Mouse (Mus musculus): ENCODE results near the gene Phkg1. TPM values are rescaled to one million over a fixed set of nuclear protein-coding genes. Genes with fewer than 3 reads are reported as not detected.
A peak's percentile ranks its signal among the peaks of the same experiment; 100 is the strongest.
"Not testable (repeated sequence)": the region's sequence is repeated elsewhere in the genome, so short reads cannot be mapped to it uniquely, and the experiment has no call there.

Phkg1 gene
- polyA plus RNA-seq, 1 experiment from 2014 or later, result 1.00 TPM

- 79% methylated on average over 24 of the region's 24 CpGs for WGBS
- H3K9me3 ChIP-seq (ENCODE audit: control insufficient read depth, low read length), result no peaks in the 10 kb centered on the region
- no peak overlapping the region for H3K9ac ChIP-seq (ENCODE audit: low read length)
- H3K4me3 ChIP-seq (ENCODE audit: control insufficient read depth in 1 of 2, insufficient read depth in 1 of 2, low read depth in 1 of 2, low read length in 2 of 2), result no peak overlapping the region
- H3K4me2 ChIP-seq (ENCODE audit: low read length), result no peak overlapping the region
- H3K36me3 ChIP-seq (ENCODE audit: control insufficient read depth, insufficient read depth, low read length), result no peaks in the 10 kb centered on the region
- no peaks in the 10 kb centered on the region for H3K4me1 ChIP-seq (ENCODE audit: control insufficient read depth in 2 of 2, insufficient read depth in 2 of 2, low read length in 2 of 2)
- H3K27me3 ChIP-seq (ENCODE audit: control insufficient read depth, insufficient read depth, low read length), result no peaks in the 10 kb centered on the region
- H3K27ac ChIP-seq (replicated peaks in 1 of 2; ENCODE audit: control insufficient read depth in 1 of 2, insufficient read depth in 1 of 2, low read depth in 2 of 2, low read length in 2 of 2), result no peak overlapping the region
- ATAC-seq (ENCODE audit: insufficient number of reproducible peaks, insufficient read depth, low FRiP score, low read depth), result no peak
Measured at GRCm38 (mm10) chr5:129918065-129918651, 19.8 kb upstream of the Phkg1 start.

GRCm38 (mm10) chr5:129915491-129915890, 17.1 kb upstream of the Phkg1 start:
- 79% methylated on average over 11 of the region's 11 CpGs for WGBS
- not testable (repeated sequence) for H3K36me3 ChIP-seq (ENCODE audit: control insufficient read depth, insufficient read depth, low read length); ATAC-seq (ENCODE audit: insufficient number of reproducible peaks, insufficient read depth, low FRiP score, low read depth); H3K4me2 ChIP-seq (ENCODE audit: low read length); H3K27ac ChIP-seq (replicated peaks in 1 of 2; ENCODE audit: control insufficient read depth in 1 of 2, insufficient read depth in 1 of 2, low read depth in 2 of 2, low read length in 2 of 2); H3K4me3 ChIP-seq (ENCODE audit: control insufficient read depth in 1 of 2, insufficient read depth in 1 of 2, low read depth in 1 of 2, low read length in 2 of 2); H3K9me3 ChIP-seq (ENCODE audit: control insufficient read depth, low read length); H3K9ac ChIP-seq (ENCODE audit: low read length); H3K27me3 ChIP-seq (ENCODE audit: control insufficient read depth, insufficient read depth, low read length); H3K4me1 ChIP-seq (ENCODE audit: control insufficient read depth in 2 of 2, insufficient read depth in 2 of 2, low read length in 2 of 2)

GRCm38 (mm10) chr5:129914024-129914423, 15.7 kb upstream of the Phkg1 start:
- H3K27ac ChIP-seq (replicated peaks in 1 of 2; ENCODE audit: control insufficient read depth in 1 of 2, insufficient read depth in 1 of 2, low read depth in 2 of 2, low read length in 2 of 2), result no peak overlapping the region
- WGBS, result 40% methylated on average over 2 of the region's 2 CpGs
- ATAC-seq (ENCODE audit: insufficient number of reproducible peaks, insufficient read depth, low FRiP score, low read depth), result no peak

GRCm38 (mm10) chr5:129909591-129909990, 11.2 kb upstream of the Phkg1 start:
- no peak overlapping the region for H3K27ac ChIP-seq (replicated peaks in 1 of 2; ENCODE audit: control insufficient read depth in 1 of 2, insufficient read depth in 1 of 2, low read depth in 2 of 2, low read length in 2 of 2)
- H3K9ac ChIP-seq (ENCODE audit: low read length), result no peak overlapping the region
- H3K36me3 ChIP-seq (ENCODE audit: control insufficient read depth, insufficient read depth, low read length), result no peaks in the 10 kb centered on the region
- WGBS, result 75% methylated on average over 7 of the region's 7 CpGs
- no peaks in the 10 kb centered on the region for H3K9me3 ChIP-seq (ENCODE audit: control insufficient read depth, low read length)
- H3K27me3 ChIP-seq (ENCODE audit: control insufficient read depth, insufficient read depth, low read length), result no peaks in the 10 kb centered on the region
- ATAC-seq (ENCODE audit: insufficient number of reproducible peaks, insufficient read depth, low FRiP score, low read depth), result no peak
- H3K4me2 ChIP-seq (ENCODE audit: low read length), result no peak overlapping the region
- H3K4me3 ChIP-seq (ENCODE audit: control insufficient read depth in 1 of 2, insufficient read depth in 1 of 2, low read depth in 1 of 2, low read length in 2 of 2), result no peak overlapping the region
- 0 out of 4 replicates have a peak, but pooled peaks cover 0 to 3% of the 10 kb centered on the region in 2 experiments for H3K4me1 ChIP-seq (ENCODE audit: control insufficient read depth in 2 of 2, insufficient read depth in 2 of 2, low read length in 2 of 2)

More at GRCm38 (mm10) chr5:129914024-129914423, 15.7 kb upstream of the Phkg1 start:
- H3K27me3 ChIP-seq (ENCODE audit: control insufficient read depth, insufficient read depth, low read length), result no peaks in the 10 kb centered on the region
- no peak overlapping the region for H3K4me3 ChIP-seq (ENCODE audit: control insufficient read depth in 1 of 2, insufficient read depth in 1 of 2, low read depth in 1 of 2, low read length in 2 of 2)
- H3K4me2 ChIP-seq (ENCODE audit: low read length), result no peak overlapping the region
- no peaks in the 10 kb centered on the region for H3K36me3 ChIP-seq (ENCODE audit: control insufficient read depth, insufficient read depth, low read length)
- no peaks in the 10 kb centered on the region for H3K9me3 ChIP-seq (ENCODE audit: control insufficient read depth, low read length)
- H3K9ac ChIP-seq (ENCODE audit: low read length), result no peak overlapping the region
- H3K4me1 ChIP-seq (ENCODE audit: control insufficient read depth in 2 of 2, insufficient read depth in 2 of 2, low read length in 2 of 2), result 0 out of 4 replicates have a peak, but pooled peaks cover 0 to 1% of the 10 kb centered on the region in 2 experiments

- H3K27me3 ChIP-seq (ENCODE audit: control insufficient read depth, insufficient read depth, low read length), result no peaks in the 10 kb centered on the region
- peak overlapping the region; percentile 86 for H3K4me2 ChIP-seq (ENCODE audit: low read length)
- H3K4me1 ChIP-seq (ENCODE audit: control insufficient read depth in 2 of 2, insufficient read depth in 2 of 2, low read length in 2 of 2), result 0 out of 4 replicates have a peak, but pooled peaks cover 0 to 3% of the 10 kb centered on the region in 2 experiments
- H3K27ac ChIP-seq (replicated peaks in 1 of 2; ENCODE audit: control insufficient read depth in 1 of 2, insufficient read depth in 1 of 2, low read depth in 2 of 2, low read length in 2 of 2), result no peak overlapping the region
- peak overlapping the region in 1 of 2 experiments; percentile 73; a peak in 3 of 4 replicates for H3K4me3 ChIP-seq (ENCODE audit: control insufficient read depth in 1 of 2, insufficient read depth in 1 of 2, low read depth in 1 of 2, low read length in 2 of 2)
- WGBS, result 74% methylated on average over 9 of the region's 9 CpGs
- no peak for ATAC-seq (ENCODE audit: insufficient number of reproducible peaks, insufficient read depth, low FRiP score, low read depth)
- peak overlapping the region; percentile 86; the same call in 1 of the 2 replicates for H3K9ac ChIP-seq (ENCODE audit: low read length)
- H3K36me3 ChIP-seq (ENCODE audit: control insufficient read depth, insufficient read depth, low read length), result no peaks in the 10 kb centered on the region
- no peaks in the 10 kb centered on the region for H3K9me3 ChIP-seq (ENCODE audit: control insufficient read depth, low read length)
Measured at GRCm38 (mm10) chr5:129909147-129909546, 10.8 kb upstream of the Phkg1 start.

GRCm38 (mm10) chr5:129908242-129908965, 10.1 kb upstream of the Phkg1 start, which contains the start of gene Nupr1l:
Gene Nupr1l (plus strand): TSS chr5:129908540.
- Histone ChIP-seq H3K4me2 (ENCODE audit: low read length) (peak within 1 kb of the TSS; percentile 86), H3K9me3 (ENCODE audit: control insufficient read depth, low read length) (no peaks in the 10 kb centered on the region), H3K4me3 (ENCODE audit: control insufficient read depth in 1 of 2, insufficient read depth in 1 of 2, low read depth in 1 of 2, low read length in 2 of 2) (peak within 1 kb of the TSS; percentile 73 to 89), H3K9ac (ENCODE audit: low read length) (peak within 1 kb of the TSS; percentile 86), H3K36me3 (ENCODE audit: control insufficient read depth, insufficient read depth, low read length) (no peaks in the 10 kb centered on the region), H3K4me1 (ENCODE audit: control insufficient read depth in 2 of 2, insufficient read depth in 2 of 2, low read length in 2 of 2) (0 out of 4 replicates have a peak, but pooled peaks cover 0 to 3% of the 10 kb centered on the region in 2 experiments), H3K27me3 (ENCODE audit: control insufficient read depth, insufficient read depth, low read length) (no peaks in the 10 kb centered on the region), H3K27ac (replicated peaks in 1 of 2; ENCODE audit: control insufficient read depth in 1 of 2, insufficient read depth in 1 of 2, low read depth in 2 of 2, low read length in 2 of 2) (peak within 1 kb of the TSS; percentile 92 to 95)
- under 1% methylated on average over 63 of the region's 63 CpGs for WGBS
- ATAC-seq (ENCODE audit: insufficient number of reproducible peaks, insufficient read depth, low FRiP score, low read depth), result peak; percentile 94

- peak overlapping the region; percentile 73 to 89; a peak in 3 of 4 replicates for H3K4me3 ChIP-seq (ENCODE audit: control insufficient read depth in 1 of 2, insufficient read depth in 1 of 2, low read depth in 1 of 2, low read length in 2 of 2)
- peak overlapping the region; percentile 86 for H3K9ac ChIP-seq (ENCODE audit: low read length)
Measured at GRCm38 (mm10) chr5:129907775-129908174, 9.4 kb upstream of the Phkg1 start.

More at GRCm38 (mm10) chr5:129907775-129908174, 9.4 kb upstream of the Phkg1 start:
- Histone ChIP-seq H3K27me3 (ENCODE audit: control insufficient read depth, insufficient read depth, low read length) (no peaks in the 10 kb centered on the region), H3K4me1 (ENCODE audit: control insufficient read depth in 2 of 2, insufficient read depth in 2 of 2, low read length in 2 of 2) (0 out of 4 replicates have a peak, but pooled peaks cover 0 to 3% of the 10 kb centered on the region in 2 experiments), H3K9me3 (ENCODE audit: control insufficient read depth, low read length) (no peaks in the 10 kb centered on the region), H3K27ac (replicated peaks in 1 of 2; ENCODE audit: control insufficient read depth in 1 of 2, insufficient read depth in 1 of 2, low read depth in 2 of 2, low read length in 2 of 2) (peak overlapping the region in 1 of 2 experiments; percentile 55; a peak in 2 of 4 replicates), H3K4me2 (ENCODE audit: low read length) (peak overlapping the region; percentile 86), H3K36me3 (ENCODE audit: control insufficient read depth, insufficient read depth, low read length) (peaks cover 1% of the 10 kb centered on the region)
- 27% methylated on average over 4 of the region's 4 CpGs for WGBS
- no peak for ATAC-seq (ENCODE audit: insufficient number of reproducible peaks, insufficient read depth, low FRiP score, low read depth)

Data from heart, embryonic 14.5 days (tissue).